Mouse (Mus musculus): ENCODE results near the gene Utrn.

The Utrn gene

GRCm38 (mm10) chr10:12549261-12549660, 319.9 kb downstream of the Utrn start:
- DNase-seq (ENCODE audit: low read depth, low spot score): peak; percentile 51

DNA sequence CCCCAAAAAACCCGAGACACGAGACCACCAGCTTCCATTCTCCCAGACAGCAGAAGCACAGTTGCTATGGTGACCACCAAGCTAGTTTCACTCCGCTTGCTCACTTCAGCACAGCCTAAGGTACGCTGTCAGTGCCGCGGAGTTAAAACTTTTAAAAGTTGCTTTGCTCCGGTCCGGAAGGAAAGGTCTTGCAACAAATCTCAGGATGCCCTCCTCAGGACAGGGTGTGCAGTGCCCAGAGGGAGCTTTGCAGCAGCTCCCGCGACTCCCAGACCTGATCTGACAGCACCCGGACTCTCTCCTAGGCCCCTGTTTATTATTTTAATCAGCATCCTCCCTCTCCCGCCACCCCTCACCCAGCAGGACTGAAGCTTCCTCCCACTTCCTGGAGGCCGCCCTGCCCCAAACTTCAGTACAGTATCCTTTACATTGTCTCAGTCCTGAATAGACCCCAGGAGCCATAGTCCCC, 320.5 kb downstream of the Utrn start:
- peak; percentile 91 for DNase-seq (ENCODE audit: low read depth, low spot score)

- no peak for DNase-seq (ENCODE audit: low read depth, low spot score)
Observed at GRCm38 (mm10) chr10:12547037-12547625, 322.0 kb downstream of the Utrn start.

DNA sequence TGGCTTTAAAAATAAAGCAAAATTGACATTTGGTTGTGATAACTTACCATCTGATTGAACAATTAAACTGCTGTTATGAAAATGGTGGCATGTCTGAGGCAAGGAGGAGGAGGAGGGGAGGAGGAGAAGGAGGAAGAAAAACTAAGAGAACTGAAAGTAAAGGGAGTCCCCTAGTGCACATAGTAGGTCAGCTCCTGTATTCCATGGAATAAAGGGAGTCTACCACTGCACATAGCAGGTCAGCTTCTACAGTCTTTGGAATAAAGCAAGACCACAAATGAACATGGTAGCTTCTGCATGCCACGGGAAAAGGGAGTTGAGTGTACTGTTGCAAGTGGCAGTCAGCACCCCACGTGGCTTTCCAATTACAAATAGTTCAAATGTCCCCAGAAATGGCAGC, 323.7 kb downstream of the Utrn start:
- DNase-seq (ENCODE audit: low read depth, low spot score): no peak

DNA sequence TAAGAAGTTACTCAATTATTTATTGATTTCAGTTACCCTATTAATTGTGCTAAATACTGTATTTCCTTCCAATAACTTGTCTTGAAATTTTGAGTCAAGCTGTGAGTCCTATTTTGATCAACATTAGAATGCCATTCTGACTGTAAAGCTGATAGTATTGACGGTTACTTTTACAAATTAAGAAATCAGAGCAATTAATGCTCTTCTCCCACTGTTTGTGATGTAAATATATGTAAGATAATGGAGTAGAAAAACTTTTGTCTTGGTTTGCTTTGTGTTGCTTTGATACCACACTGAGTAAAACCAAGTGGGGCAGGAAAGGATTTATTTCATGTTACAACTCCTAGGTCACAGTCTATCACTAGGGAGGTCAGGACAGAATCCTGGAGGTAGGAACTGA, 327.4 kb downstream of the Utrn start:
- DNase-seq (ENCODE audit: low read depth, low spot score): peak; percentile 56

DNA sequence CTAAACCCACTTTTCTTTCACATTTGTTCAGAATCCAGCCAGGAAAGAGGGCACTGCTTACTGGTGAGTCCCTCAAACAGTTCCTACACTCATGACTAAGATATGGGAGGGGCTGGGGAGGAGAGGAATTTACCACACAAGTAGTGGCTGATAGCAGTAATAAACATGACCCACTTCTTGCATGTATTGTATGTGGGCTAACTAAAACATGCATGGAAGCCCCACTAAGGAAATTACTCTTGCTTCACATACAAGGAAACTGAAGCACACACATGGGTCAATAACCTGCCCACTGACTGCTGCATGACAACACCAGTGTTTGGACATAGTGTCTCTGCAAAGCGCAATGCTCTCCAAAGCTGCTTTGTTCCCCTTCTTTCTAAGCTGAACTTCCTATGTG, 333.9 kb downstream of the Utrn start:
- no peak for DNase-seq (ENCODE audit: low read depth, low spot score)

DNA sequence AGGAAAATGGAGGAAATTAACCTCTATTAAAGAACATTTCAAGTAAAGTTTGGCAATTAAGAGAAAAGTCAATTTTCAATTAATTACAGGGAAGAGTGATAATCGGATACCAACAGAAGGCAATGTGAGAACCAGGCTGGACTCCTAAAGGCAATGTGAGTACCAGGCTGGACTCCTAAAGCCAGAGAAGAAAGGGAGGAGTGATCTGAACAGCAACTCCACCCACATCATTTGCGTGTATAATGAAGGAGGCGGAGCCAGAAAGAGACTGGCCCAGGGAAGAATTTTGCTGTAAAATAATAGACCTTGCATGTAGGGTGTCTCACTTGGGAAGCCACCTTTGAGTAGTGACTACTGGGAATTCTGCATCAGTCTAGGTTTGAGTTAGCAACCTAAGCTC, 334.4 kb downstream of the Utrn start:
- DNase-seq (ENCODE audit: low read depth, low spot score): peak; percentile 46

DNA sequence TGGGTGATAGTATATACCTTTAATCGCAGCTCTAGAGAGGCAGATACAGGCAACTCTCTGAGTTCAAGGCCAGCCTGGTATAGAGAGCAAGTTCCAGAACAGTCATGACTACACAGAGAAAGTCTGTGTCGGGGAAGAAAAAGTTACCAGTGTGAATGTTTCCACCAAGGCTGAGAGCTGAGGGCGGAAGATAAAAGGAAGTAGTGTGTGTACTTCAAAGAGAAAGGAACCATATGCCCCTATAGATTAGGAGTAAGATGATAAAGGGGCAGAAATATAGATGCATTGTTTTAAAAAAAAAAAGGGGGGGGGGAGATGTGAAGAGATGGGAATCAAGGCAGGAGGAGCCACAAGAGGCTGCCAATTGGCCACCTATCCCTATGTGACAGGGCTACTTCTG, 334.9 kb downstream of the Utrn start:
- DNase-seq (ENCODE audit: low read depth, low spot score): no peak

- DNase-seq (ENCODE audit: low read depth, low spot score): no peak
Observed at GRCm38 (mm10) chr10:12522078-12522477, 347.1 kb downstream of the Utrn start.

DNA sequence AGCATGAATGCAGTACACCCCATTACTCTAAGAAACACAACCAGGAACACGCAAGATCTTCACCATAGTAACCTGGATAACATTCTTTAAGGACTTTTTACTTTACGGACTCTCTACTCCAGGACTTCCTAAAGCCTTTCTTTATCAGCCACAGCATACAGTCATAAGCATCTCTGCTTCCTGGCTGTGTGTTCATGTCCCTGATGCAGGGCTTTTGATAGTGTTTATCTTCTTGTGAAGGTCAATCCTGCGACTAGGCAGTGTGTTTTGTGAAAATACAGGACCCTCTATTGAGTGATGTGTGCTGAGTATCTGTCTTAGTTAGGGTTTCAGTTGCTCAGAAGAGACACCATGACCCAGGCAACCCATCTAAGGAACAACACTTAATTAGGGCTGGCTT, 351.0 kb downstream of the Utrn start:
- DNase-seq (ENCODE audit: low read depth, low spot score): no peak

GRCm38 (mm10) chr10:12505568-12505967, 363.6 kb downstream of the Utrn start:
- no peak for DNase-seq (ENCODE audit: low read depth, low spot score)

DNA sequence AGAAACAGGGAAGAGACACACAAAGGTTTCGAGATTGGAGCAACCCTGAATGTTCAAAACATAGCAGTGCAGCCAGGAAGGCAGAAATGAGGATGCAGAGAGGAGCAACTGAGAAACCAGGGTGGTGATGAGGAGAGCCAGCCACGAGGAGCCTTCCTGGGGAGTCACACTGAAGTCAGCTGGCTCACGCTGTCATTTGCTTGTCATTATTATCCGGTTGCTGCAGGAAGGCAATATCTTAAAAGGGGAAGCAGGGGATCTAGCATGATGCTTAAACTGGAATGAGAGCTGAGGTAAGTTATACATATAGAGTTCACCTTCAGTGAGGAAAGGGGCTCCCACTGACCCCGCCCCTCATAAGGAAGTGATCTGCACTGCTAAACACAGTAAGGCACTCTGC, 368.7 kb downstream of the Utrn start:
- DNase-seq (ENCODE audit: low read depth, low spot score): no peak

DNA sequence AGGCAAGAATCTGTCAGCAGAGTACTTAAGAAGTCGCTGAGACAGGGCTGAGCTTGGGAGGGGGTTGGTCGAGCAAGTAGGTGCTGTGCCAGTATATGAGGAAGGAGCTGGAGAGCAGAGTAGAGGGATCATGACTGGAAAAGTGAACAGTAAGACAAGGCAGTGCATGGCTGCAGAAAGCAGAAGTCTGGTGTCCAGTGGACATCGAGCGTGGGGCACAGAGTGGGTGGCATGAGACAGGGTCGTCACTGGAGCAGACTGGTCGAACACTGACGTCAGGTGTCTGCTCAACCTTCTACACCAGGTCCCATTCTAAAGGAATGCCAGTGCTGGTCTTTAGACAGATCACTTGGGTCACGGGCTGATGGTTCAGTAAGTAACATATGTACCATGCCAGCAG, 371.6 kb downstream of the Utrn start:
- DNase-seq (ENCODE audit: low read depth, low spot score): no peak

DNA sequence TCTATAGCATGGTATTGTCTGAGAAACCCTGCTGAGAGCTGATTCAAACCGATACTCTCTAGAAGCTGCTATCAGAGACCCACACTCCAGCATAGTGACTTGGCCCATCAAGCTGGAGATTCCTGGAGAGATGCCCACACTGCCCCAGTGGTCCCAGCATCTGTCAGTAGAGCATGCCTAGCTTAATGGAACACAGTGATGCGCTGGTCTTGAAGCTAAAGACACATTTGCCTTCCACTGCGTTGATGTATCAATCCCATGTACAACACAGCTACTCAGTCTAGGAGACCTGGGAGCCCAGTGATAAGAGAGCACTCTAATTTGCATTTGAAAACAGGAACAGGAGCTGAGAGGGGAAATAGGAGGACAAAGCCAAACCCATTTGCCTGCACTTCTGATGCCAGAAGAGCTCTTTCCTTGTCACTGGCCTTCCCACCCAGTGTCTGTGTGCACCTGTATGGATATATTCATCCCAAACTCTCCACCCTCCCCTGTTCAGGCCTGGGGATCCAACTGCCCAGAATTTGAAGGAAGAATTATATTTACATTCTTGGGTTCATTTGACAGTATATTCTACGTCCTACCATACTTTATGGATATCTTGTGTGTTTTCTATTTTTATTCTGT, 379.5 kb downstream of the Utrn start:
- DNase-seq (ENCODE audit: low read depth, low spot score): peak; percentile 85

- DNase-seq (ENCODE audit: low read depth, low spot score): no peak
Observed at GRCm38 (mm10) chr10:12488518-12488917, 380.6 kb downstream of the Utrn start.

DNA sequence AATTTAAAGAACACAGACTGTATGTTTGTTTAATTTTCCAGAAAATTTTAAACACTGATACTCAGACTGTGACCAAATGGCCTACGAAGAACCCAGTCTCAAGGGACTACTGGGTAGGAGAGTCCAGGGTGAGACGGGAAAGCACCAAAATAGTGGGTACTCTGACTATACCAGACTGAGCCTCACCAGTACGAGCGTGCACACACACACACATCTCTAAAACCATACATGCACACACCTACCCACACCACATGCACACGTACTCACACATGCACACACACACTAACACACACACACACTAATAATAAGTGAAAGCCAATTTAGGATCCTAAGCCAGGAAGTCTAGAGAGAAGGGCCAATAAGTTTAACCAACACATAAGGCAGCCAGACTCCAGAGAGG, 381.0 kb downstream of the Utrn start:
- no peak for DNase-seq (ENCODE audit: low read depth, low spot score)

DNA sequence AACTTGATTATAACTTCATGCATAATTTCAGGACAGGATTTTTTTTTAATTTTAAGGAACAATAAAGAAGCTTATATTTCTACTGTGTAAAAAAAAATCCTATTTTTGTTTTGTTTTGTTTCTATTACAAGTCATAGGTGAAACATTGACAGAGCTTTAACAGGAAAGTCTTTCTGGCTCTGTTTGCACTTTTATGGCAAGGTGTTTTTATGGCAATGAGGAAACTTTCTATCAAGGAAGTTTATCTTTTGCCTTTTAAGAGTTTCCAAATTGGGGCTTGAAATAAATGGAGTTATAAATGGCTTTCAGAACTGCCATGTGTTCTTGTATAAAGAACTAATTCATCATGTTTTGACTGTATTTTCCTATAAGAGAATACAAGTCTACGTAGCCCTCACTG, 385.7 kb downstream of the Utrn start:
- no peak for DNase-seq (ENCODE audit: low read depth, low spot score)

- no peak for DNase-seq (ENCODE audit: low read depth, low spot score)
Observed at GRCm38 (mm10) chr10:12482975-12483374, 386.2 kb downstream of the Utrn start.

- DNase-seq (ENCODE audit: low read depth, low spot score): no peak
Observed at GRCm38 (mm10) chr10:12474850-12475621, 394.1 kb downstream of the Utrn start.

DNA sequence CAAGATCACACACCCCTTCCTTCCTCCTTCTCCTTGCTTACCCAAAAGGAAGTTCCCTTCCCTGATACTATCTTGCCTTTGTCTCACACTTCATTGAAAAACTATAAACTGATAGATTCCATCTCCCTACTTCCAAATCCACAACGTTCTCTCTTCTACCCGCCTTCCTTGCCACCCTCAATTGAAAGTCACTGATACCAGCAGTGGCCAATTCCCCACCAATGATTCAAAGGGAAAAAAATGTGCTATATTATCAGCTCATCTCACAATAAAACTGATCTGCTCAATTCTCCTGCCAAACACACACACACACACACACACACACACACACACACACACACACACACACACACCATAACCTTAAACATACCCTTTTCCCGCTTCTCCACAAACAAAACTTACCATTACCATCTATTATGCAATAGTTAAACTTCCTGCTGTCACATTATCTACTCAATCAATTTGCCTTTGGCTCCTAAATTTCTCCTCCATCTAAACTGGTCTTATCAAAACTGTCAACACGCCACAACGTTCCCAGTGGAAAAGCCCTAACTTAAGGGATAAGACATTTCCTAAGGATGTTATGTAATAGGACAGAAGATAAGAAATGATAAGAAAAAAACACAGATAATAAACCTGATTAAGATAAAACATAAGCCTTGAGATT, 399.6 kb downstream of the Utrn start:
- no peak for DNase-seq (ENCODE audit: low read depth, low spot score)

GRCm38 (mm10) chr10:12467544-12467943, 401.6 kb downstream of the Utrn start:
- no peak for DNase-seq (ENCODE audit: low read depth, low spot score)

GRCm38 (mm10) chr10:12460945-12461344, 408.2 kb downstream of the Utrn start:
- DNase-seq (ENCODE audit: low read depth, low spot score): no peak

Measured in R1 (cell line).